Mouse (Mus musculus): ENCODE measurements around the gene Papss2.

Papss2 gene

DNA sequence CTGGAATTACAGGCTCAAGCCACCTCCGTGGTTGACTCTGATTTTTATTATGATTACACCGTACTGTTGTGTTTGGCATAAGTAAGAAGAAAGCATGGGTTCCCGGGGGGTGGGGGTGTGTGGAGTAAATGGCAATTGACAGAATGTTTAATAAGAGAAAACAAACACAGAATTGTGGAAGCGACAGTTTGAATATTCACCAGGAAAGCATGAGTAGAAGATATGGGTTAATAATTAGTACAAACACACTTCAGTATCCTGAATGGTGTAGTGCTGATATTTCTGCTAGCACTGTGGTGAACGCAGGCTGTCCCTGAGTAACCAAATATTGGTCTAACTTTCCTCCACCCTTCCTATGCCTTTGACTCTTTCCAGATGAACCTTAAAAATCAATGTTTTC is 3.8 kb downstream of the Papss2 start:
- no peak for DNase-seq (ENCODE audit: extremely low spot score)

GRCm38 (mm10) chr19:32601033-32601770 is 5.6 kb downstream of the Papss2 start:
- DNase-seq (ENCODE audit: extremely low spot score) = no peak

DNA sequence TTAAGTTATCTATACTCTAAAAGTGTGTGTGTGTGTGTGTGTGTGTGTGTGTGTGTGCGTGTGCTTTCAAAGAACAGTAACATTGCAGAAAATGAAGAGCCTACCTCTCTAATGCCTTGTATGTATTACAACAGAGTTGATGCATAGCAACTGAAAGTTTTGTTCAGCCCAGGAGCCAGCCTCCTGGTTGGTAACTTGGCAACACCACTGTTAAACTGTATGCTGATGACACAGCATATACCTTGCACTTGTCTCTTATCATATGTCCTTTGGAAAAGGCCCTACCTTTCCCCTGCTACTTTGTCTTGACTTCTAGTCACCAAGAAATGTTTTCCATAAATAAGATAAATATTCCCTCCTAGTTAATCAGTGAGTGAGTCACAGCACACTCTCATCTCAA is 7.9 kb downstream of the Papss2 start:
- no peak for DNase-seq (ENCODE audit: extremely low spot score)

DNA sequence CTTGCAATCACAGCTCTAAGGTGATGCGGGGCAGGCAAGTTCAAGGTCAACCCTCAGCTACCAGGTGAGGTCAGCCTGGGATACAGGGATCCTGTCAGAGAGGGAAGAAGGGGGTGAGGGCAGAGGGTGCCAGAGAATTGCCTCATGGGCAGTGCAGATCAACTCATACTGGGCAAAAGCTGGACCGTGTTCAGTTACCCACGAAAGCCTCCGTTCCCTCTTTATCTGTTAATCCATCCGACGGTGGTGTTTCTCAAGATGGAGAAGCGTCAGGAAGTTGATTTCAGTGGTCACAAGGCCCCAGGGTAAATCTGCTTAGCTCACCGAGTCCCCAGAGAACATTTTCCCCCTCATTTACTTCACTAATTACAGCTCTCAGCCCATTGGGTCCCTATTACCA is 8.5 kb downstream of the Papss2 start:
- no peak for DNase-seq (ENCODE audit: extremely low spot score)

DNA sequence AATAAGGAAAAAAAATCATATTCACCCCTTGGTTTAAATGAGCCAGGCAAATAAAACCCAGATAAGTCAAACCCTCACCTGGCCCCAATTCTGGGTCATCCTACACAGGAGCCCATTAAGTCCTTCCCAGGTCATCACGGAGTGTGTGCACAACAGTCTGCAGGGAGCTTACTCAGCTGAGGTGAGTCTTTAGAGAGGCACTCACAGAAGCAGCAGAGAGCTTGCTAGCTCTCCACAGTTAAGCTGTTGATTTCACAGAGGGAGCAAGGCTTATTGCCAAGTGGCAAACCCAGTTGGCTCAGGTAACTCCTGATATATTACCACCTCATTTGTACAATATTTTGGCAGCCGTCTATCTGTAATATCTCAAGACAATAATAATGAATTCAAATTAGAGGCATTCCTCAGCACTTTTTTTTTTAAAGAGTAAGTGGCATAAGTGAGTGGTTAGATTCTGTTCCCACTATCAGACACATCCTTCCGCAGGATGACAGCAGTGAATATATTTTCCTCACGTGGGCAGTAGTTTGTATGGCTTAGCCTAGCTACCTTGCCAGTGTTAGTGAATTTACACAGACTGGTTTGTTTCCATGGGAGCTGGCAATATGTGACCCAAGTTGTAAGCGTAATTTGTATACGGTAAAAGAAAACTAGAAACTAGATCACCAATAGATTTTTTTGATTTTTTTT is 9.1 kb downstream of the Papss2 start:
- no peak for DNase-seq (ENCODE audit: extremely low spot score)

DNA sequence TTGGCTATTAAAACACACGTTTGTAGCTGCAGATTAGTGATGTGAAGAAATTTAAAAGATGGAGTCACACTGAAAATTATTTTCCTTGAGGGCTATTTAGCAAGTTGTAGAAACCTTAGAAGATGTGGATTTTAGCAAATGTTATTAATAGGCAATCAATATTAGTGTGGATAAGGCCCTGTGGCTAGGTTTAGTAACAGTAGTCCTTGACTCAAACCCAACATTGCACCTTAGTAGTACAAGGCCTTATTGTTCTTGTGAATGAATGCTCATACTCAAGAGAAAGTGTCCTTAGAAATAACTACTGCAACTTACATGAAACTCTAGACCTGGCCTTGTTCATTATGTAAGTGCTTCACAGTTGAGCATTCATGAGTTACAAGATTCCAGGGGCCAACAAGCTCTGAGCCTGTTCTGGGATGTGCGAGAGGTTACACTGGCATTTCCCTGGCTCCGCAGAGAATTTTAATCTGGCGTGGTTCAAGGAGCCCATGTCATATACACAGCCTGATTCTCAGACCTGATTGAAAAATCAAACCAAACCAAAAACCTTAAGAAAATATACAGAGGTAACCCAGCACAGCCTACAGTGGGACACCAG is 10.7 kb downstream of the Papss2 start:
- no peak for DNase-seq (ENCODE audit: extremely low spot score)

- DNase-seq (ENCODE audit: extremely low spot score) = no peak
These were observed 11.4 kb downstream of the Papss2 start for GRCm38 (mm10) chr19:32607036-32607435.

DNA sequence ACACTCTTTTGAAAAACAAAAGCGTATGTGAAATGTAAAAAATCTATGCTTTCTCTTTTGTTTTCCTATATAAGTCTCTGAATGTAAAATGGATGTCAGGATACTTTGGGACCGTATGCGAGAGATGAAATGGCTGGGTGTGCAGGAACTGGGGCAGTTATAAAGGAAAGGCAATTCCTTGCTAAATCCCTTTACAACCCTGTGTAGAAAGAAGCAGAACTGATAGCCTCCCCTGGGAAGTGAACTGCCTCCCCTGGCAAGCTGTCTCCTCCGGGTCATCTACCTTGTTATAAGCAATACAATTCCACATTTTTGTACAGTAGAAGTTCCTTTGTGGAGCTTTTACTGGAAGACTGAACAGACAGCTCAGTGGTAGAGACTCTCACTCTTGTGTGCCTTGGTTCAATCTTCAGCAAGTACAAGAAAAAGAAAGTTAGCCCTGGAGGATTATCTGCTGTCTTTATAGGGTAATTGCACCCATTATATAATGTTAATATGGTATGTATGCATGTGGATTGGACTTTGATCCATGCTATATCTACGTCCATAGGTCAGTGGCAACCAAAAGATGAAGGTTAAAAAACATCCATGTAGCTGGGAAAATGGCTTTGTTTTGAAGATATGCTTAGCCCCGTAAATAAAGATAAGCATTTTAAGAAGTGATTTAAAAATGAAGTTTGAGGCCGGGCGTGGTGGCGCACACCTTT is 15.9 kb downstream of the Papss2 start:
- DNase-seq (ENCODE audit: extremely low spot score) = no peak

GRCm38 (mm10) chr19:32614046-32614771 is 18.6 kb downstream of the Papss2 start:
- DNase-seq (ENCODE audit: extremely low spot score) = no peak

GRCm38 (mm10) chr19:32614772-32615099 is 19.1 kb downstream of the Papss2 start:
- no peak for DNase-seq (ENCODE audit: extremely low spot score)

- DNase-seq (ENCODE audit: extremely low spot score) = no peak
These were observed 21.1 kb downstream of the Papss2 start for GRCm38 (mm10) chr19:32616646-32617045.

DNA sequence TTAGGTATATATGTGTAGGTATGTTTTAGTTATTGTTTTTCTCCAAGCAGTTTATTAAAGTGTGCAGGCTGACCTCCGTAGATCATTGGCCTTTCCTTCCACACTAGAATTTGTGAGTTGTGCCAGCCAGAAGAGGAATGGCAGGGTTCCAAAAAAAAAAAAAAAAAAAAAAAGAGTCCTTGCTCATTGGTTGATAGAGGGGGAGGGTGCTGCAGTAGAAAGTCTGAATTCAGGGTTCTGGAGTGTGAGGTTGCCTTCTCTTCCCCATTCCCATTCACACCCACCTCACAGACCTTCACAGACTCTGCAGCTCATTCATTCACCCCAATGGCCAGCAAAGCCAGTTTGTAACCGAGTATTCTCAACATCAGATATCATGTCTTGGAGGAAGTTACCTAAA is 24.1 kb downstream of the Papss2 start:
- DNase-seq (ENCODE audit: extremely low spot score) = no peak

- DNase-seq (ENCODE audit: extremely low spot score) = no peak
These were observed 25.4 kb downstream of the Papss2 start for GRCm38 (mm10) chr19:32620859-32621445.

DNA sequence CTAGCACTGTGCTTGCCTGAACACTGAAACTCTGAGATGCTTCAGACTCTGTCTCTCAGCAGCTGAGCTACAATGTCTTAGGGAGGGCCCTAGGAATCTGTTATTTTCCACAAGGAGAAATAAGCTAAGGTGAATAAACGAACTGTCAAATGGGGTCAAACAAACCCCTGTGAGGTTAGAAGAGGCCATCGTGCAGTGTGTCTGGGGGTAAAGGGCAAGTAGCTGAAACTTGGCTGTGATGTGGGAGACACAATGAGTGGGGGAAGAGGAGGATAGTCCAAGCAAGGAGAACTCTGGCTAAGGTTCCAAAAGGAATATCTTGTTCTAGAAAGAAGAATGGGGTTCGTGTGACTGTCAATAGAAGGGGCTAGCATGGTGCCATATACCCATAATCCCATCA is 26.6 kb downstream of the Papss2 start:
- no peak for DNase-seq (ENCODE audit: extremely low spot score)

- DNase-seq (ENCODE audit: extremely low spot score) = no peak
These were observed 31.3 kb downstream of the Papss2 start for GRCm38 (mm10) chr19:32626768-32627331.

DNA sequence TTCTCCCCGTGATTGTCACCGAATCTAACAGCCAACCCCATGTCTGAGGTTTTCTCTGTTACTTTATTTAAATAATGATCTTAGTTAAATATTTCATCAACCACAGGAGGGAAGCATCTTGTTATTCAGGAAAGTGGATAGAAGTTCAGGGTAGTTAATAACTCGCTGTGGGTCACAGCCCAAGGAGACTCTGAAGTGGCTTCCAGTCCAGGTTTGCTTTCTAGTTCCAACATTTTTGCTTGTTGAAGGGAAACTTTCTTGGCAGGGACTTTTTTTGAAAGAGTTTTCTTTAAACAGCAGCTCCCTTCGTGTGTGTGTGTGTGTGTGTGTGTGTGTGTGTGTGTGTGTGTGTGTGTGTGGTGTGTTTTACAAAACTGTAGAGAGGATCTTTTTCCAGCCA is 32.0 kb downstream of the Papss2 start:
- no peak for DNase-seq (ENCODE audit: extremely low spot score)

DNA sequence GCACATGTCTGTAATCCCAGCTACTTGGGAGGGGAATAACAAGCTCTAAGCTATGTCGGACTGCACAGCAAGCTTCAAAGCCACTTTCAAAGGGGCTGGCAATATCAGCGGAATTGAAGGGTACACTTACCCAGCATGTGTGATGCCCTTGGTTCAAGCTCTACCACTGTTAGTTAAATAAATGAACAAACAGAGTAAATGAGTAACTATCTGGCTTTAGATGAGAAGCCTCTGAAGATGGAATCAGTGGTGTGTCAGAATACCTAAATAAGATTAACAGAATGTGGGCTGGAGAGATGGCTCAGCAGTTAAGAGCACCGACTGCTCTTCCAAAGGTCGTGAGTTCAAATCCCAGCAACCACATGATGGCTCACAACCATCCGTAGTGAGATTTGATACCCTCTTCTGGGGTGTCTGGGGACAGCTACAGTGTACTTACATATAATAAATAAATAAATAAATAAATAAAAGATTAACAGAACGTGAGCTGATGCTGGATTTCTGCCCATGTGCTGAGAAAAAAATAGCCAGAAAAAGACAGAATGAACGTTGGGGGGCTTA is 33.1 kb downstream of the Papss2 start:
- no peak for DNase-seq (ENCODE audit: extremely low spot score)

DNA sequence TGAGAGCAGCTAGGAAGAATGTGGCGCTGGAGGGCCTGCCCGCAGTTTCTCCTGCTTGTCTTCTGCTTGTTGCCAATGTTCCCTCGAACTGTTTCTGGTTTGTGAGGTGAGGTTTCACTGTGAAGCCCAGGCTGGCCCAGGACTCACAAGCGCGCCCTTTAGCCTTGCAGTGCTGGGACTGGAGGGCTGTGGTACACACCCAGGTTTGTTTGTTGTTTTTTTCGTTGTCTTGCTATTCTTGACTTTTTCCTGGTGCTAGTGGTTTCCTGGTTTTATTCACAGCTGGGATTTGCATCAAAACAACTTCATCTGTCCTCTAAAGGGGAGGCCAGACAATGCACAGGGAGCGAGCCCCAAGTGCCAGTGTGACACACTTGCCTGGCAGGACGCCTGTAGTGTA is 39.3 kb downstream of the Papss2 start:
- DNase-seq (ENCODE audit: extremely low spot score) = no peak

DNA sequence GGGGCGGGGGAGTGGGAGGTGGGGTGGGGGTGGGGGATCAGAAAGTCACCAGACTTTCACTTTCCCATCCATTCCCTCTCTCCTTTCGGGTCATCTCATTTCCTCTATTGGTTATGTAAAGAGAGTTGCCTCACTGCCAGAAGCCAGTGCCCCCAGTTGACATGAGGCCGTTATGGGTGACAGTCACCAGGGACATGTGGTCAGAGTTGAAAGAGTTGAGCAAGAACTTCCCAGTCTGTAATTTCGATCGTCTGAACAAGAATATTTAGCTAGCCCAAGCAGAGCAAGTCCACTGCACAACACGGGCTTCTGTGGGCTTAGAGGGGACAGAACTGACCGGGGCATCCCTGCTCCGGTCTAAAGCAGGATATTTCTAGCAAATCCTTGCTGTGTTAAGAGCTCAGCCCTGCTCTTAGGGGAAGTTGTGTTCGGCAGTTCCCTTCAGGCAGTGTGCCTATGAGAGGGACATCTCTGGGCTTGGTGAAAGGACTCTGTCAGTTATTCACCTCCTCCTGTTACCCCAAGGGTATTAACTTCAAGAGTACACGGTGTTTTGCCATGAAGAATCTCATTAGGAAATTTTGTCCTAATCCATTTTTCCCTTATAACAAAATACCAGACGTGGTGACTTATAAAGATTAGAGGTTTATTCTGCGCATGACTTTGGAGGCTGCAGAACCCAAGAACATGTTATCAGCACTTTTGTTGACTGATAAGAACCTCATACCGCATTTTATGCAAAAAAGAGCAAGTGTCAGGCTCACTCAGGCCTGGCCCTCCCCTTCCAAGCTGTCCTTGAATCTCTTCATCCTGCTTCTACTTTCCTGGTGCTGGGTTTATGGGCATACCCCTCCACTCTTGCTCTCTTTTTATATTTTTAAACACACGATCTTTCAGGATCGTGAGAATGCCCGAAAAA is 42.0 kb downstream of the Papss2 start:
- DNase-seq (ENCODE audit: extremely low spot score) = no peak
